Mouse (Mus musculus): Measurements from ENCODE around the gene Zfyve21. TPM values are rescaled to one million over a fixed set of nuclear protein-coding genes. Genes with fewer than 3 reads are reported as not detected.

The Zfyve21 gene
- 10 to 100 TPM; 20.3 to 24.5 (median 21.7) TPM for total RNA-seq (2022)

DNA sequence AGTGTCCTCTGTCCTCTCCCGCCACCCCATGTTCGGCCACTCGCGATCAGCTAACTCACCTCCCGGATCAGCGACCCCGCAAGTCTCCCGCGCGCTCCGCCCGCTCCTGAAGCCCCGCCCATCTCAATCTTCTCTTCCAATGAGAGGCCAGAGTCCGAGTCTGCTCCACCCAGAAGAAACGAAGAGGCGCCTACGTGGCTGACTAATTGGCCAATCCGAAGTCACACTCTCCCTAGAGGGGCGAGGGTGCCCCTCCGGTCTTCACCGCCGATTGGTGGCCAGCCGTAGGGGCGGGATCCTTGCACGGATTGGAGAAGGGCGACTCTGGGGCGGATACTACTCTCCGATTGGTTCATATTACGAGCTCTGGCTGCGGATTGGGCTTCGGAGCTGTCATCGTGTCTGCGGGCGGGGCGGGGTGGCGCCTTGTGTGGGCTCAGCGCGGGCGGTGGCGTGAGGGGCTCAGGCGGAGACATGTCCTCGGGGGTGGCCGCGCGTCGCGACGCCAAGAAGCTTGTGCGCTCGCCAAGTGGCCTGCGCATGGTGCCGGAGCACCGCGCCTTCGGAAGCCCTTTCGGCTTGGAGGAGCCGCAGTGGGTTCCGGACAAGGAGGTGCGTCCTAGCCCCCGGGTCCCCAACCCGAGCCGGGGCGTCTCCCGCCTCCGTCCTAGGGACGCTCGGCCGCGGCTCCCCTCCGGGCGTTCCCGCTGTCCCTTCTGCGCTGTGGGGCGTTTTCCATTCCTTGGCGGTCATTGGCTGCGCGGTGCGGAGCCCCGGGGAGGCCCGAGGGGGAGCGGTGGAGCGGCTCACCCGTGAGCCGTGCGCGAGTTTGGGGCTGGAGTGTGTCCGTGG is at the start of gene Zfyve21, which contains the start of gene Xrcc3:
TSS of gene Zfyve21 (plus strand) at position 405 of the 852 bp plus-strand sequence.
TSS of gene Xrcc3 (minus strand) at position 108 of the 852 bp plus-strand sequence.
- peak; percentile 87 to 99 for DNase-seq (ENCODE audit: low spot score in 2 of 2)

DNA sequence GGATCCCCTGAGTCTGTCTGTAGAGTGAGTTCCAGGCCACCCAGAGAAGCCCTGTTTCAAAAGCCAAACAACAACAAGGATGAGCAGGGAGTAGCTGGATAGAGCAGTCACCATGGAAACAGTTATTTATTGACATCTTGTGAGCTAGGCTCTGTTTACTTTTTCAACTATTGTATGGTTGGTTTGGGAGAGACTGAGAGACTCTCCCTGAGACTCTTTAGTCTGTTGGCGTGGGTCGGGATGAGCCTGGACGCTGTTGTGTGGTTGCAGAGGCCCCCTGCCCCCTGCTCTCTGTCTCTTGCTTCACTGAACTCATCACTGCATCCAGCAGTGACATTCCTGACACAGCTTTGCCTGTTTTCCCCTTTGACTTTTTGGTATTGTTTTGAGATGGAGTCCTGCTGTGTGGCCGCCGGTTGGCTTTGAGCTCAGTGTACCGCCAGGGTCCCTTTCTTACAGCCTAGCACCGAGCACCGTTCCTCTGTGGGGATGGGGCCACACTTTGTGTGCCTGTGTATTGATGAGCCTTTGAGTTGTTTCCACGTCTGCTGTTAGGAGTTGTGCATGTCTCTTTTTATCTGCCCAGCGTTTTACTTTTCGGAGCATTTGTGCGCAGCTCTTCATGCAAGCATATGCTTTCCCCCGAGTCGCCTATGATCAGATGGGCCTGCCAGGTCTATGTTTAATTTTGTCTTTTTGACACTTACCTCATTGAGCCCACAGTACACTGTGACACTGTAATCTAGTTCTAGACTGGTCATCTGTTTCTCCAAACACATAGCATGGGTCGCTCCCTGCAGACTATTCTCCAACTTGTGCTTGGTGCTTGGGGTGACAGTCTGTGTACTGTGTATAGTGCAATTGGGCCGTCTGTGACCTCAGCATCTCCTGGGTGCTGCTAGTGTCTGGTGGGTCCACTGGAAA is 47.4 kb upstream of the Zfyve21 start:
- DNase-seq (ENCODE audit: low spot score in 2 of 2): no peak

DNA sequence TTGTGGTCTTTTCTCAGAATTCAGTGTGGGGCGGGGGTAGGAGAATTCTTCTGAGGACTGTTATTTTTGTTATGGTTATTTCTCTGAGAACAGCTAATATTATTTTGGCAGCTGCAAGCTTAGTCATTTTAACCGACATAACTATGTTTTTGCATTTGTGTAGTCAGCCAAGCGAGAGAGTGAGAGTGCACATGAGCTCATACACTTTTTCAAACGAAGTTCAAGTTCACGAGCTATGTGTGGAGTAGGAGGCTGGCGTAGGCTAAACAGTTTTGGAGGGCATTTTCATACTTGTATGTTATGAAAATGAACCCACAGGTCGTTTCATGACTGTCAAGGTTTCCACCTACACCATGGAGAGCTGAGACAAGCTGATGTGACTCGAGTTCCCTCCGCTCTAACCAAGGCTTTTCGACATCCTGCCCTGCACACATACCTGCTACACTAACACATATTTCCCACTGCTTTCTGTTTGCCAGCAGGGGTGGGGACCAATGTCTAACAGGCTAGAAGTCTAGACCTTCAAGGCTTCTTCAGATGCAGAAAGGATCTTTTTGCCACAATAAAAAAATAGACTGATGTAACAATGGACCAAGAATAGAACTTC is 45.5 kb upstream of the Zfyve21 start:
- DNase-seq (ENCODE audit: low spot score in 2 of 2): no peak

DNA sequence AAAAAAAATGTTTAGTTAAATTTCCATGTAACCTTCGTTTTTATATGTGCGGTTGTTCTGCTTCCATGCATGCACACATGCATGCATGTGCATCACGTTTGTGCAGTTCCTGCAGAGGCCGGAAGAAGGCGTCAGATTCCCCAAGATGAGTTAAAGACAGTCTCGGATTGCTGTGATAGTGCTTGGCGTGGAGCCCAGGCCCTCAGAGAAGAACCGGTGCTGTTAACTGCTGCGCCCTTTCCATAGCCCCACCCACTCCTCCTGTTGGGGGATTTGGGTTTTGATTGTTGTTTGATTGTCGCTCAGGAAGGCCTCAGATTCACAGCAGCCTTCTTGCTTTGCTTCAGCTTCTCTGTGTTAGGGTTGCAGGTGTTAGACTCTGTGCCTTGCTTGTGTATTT is 44.7 kb upstream of the Zfyve21 start:
- no peak for DNase-seq (ENCODE audit: low spot score in 2 of 2)

GRCm38 (mm10) chr12:111769816-111770577 is 44.0 kb upstream of the Zfyve21 start:
- DNase-seq (ENCODE audit: low spot score in 2 of 2): no peak

- no peak for DNase-seq (ENCODE audit: low spot score in 2 of 2)
These were observed 43.3 kb upstream of the Zfyve21 start for GRCm38 (mm10) chr12:111770651-111771050.

- no peak for DNase-seq (ENCODE audit: low spot score in 2 of 2)
These were observed 39.8 kb upstream of the Zfyve21 start for GRCm38 (mm10) chr12:111774156-111774555.

DNA sequence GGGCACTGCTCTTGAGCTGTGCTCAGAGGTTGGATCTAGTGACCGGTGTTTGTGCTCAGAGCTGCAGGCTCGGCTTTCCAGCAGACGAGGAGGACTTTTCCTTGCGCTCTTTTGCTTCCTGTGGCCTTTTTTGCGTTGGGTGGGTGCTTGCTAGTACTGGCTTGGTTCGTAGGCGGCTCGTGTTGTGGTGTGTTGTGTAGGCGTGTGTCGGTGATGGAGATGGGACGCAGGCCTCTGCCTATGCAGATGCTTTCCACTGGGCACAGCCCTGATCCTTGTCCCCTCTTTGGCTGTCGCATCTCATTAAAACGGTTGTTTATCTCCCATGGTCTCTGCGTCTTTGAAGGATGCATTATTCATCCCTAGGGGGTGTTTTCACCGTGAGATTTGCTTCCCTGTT is 39.1 kb upstream of the Zfyve21 start:
- DNase-seq (ENCODE audit: low spot score in 2 of 2): no peak

DNA sequence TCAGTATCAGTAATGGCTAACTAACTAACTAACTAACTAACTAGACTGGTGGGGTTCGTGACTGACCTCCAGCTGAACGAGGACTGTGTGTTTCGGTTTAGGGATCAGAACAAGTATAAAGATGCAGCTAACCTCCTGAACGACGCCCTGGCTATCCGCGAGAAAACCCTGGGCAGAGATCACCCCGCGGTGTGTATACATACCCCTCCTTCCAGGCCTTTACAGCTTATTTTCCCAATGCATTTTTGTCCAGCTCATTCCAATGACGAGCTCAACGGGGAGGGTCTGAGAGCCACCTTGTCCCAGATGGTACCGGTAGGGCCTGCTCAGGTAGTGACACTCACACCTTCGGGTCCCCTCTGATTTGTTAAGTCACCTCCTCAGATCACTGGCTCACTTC is 36.1 kb upstream of the Zfyve21 start:
- DNase-seq (ENCODE audit: low spot score in 2 of 2): no peak

DNA sequence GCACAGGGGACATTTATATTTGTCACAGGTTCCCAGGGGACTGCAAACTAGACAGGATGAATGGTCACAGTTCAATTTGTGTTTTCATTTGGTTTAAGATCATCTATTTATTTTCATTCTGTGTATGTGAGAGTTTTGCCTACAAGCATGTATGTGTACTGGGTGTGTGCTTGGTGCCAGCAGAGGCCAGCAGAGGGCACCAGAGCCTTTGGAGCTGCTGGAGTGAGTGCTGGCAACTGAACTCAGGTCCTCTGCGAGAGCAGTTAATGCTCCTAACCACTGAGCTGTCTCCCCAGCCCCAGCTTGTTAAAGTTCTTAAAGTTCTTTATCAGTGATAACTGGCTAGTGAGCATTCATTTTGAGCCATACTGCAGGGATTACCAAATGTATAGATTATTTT is 34.4 kb upstream of the Zfyve21 start:
- DNase-seq (ENCODE audit: low spot score in 2 of 2): no peak

- DNase-seq (ENCODE audit: low spot score in 2 of 2): no peak
These were observed 28.8 kb upstream of the Zfyve21 start for GRCm38 (mm10) chr12:111785174-111785573.

DNA sequence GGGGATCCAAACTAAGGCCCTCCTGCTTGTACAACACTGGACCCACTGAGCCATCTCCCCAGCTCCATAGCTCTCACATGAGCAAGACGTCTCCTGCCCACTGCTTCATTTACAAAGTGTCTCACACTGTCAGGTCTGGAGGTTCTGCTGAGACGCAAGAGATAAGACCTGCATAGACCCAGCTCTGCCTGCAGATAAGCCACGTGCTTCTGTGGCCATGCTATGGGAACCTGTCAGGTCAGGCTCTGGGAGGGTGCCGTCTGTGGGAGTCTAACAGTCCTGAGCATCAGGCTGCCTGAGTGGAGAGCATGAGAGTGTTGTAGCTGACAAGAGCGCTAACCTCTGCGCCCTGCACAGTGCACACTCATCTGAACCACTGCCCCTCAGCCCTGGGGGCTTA is 27.0 kb upstream of the Zfyve21 start:
- no peak for DNase-seq (ENCODE audit: low spot score in 2 of 2)

GRCm38 (mm10) chr12:111790090-111790489 is 23.9 kb upstream of the Zfyve21 start:
- no peak for DNase-seq (ENCODE audit: low spot score in 2 of 2)

- no peak for DNase-seq (ENCODE audit: low spot score in 2 of 2)
These were observed 23.3 kb upstream of the Zfyve21 start for GRCm38 (mm10) chr12:111790631-111791030.

- DNase-seq (ENCODE audit: low spot score in 2 of 2): no peak
These were observed 22.4 kb upstream of the Zfyve21 start for GRCm38 (mm10) chr12:111791474-111792104.

- DNase-seq (ENCODE audit: low spot score in 2 of 2): peak in 1 of 2 experiments; percentile 68
These were observed 19.9 kb upstream of the Zfyve21 start for GRCm38 (mm10) chr12:111794102-111794501.

DNA sequence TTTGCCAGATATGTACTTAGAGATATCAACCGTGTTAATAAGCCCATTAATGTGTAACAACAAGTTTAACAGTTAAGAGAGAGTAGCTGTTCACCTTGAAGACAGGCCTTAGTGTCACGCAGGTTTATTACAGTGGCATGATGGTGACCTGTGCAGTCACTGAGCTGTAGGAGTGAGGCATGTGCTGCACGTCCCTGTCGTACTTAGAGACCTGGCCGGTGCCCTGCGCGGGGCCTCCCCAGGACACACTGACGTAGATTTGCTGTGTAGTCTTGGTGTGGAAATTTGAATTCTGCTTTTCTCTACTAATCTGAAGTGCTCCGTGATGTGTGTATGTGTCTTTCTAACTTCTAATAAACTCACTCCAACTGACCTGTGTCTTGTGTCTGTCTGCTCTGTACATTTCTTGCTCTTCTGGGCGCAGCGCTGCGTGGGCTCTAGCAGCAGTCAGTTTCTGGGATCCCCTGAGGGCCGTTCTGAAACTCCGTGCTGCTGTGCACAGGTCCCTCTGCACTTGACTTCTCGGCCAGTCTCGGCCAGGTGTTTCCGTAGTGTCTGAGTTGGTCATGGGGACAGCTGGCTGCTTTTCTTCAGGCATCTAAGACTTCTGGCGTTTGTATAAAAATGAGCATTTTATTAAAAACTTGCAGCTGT is 19.3 kb upstream of the Zfyve21 start:
- no peak for DNase-seq (ENCODE audit: low spot score in 2 of 2)

- peak in 1 of 2 experiments; percentile 40 for DNase-seq (ENCODE audit: low spot score in 2 of 2)
These were observed 18.6 kb upstream of the Zfyve21 start for GRCm38 (mm10) chr12:111795180-111795895.

DNA sequence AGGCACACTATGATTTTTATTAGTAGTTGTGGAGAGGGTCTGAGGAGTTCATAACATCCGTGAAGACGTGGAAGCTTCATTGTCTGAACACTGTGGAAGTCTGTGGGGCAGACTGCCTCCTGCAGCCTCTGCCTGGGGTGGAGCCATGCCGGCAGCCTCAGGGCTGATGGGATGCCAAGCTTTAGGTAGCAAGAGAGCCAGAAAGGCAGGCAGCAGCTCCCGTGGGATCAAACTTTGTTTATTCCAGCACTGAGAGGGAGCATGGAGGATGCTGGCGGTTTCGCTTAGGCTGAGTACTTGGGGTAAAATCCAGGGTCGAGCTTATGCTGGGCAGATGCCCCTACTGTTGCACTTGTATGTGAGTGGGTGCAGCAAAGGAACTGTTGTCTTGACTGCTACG is 16.7 kb upstream of the Zfyve21 start:
- no peak for DNase-seq (ENCODE audit: low spot score in 2 of 2)
